Mouse (Mus musculus): ENCODE data around the gene Hoxb3. TPM values are rescaled to one million over a fixed set of nuclear protein-coding genes. Genes with fewer than 3 reads are reported as not detected.

Hoxb3 gene
- polyA plus RNA-seq, 1 experiment from 2014 or later, result 9.6 TPM

DNA sequence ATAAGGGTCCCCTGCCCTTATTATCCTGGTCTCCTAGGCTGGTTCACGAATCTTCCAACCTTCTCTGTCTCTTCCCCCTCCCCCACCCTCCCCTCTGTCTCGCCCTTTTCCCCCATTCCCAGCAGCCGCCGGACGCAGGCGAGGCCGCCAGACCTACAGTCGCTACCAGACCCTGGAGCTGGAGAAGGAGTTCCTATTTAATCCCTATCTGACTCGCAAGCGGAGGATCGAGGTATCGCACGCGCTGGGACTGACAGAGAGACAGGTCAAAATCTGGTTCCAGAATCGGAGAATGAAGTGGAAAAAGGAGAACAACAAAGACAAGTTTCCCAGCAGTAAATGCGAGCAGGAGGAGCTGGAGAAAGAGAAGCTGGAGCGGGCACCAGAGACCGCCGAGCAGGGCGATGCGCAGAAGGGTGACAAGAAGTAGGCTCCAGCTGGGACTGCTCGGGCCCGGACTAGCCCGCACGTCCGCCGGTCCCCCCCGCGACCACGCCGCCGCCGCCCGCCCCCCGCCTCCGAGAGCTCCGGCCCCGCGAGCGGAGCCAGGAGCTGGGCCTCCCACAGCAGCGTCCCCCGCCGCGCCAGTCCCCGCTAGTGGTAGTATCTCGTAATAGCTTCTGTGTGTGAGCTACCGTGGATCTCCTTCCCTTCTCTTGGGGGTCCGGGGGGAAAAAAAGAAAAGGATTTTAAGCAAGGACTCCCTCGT is 38.9 kb upstream of the Hoxb3 start:
- H3K36me3 ChIP-seq, result no peaks in the 10 kb centered on the region
- peak; percentile 68 for DNase-seq (ENCODE audit: low spot score)
- peaks cover 27% of the 10 kb centered on the region for H3K4me1 ChIP-seq (replicated peaks)
- peak overlapping the region; percentile 40 for H3K4me3 ChIP-seq
- H3K9me3 ChIP-seq, result no peaks in the 10 kb centered on the region
- peaks cover 100% of the 10 kb centered on the region for H3K27me3 ChIP-seq (ENCODE audit: insufficient read depth, poor library complexity, severe bottlenecking)
- WGBS, result under 1% methylated on average over 49 of the region's 49 CpGs
- no peak overlapping the region for H3K27ac ChIP-seq

DNA sequence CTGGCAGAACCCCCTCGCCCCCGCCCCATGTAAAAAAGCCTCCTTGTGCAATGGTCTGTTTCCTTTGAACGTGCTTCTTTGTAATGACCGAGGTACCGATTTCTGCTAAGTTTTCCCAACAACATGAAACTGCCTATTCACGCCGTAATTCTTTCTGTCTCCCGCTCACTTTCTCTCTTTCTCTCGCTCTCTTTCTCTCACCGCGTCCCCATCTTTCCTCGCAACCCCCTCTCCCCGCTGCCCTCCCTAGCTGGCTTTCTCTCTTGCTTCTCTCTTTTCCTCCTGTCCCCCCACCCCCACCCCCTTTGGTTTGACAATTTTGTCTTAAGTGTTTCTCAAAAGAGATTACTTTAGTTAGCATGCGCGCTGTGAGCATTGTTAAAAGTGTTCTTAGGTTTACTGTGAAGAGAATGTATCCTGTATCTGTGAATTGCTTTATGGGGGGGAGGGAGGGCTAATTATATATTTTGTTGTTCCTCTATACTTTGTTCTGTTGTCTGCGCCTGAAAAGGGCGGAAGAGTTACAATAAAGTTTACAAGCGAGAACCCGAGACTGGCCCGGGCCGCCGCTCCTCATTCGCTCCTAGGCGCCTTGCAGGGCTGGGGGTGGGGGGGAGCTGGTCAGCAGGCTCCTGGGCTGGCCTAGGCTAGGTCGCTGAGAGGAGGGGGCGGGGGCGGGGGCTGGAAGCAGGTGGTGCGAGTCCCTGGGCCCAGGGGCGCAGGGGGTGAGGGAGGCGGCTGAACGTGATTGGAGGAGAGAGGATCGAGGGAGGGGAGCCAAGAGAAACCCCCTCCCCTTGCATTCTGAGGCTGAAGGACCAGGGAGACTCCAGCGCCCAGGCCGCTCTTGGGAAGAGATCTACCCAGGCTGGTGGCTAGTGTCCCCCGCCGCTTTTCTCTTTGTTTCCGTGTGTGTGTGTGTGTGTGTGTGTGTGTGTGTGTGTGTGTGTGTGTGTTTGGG is 38.1 kb upstream of the Hoxb3 start:
- Histone ChIP-seq H3K4me1 (replicated peaks) (peaks cover 27% of the 10 kb centered on the region), H3K27me3 (ENCODE audit: insufficient read depth, poor library complexity, severe bottlenecking) (peaks cover 100% of the 10 kb centered on the region), H3K27ac (no peak overlapping the region), H3K4me3 (peak overlapping the region; percentile 40), H3K36me3 (no peaks in the 10 kb centered on the region), H3K9me3 (no peaks in the 10 kb centered on the region)
- DNase-seq (ENCODE audit: low spot score), result no peak
- WGBS, result under 1% methylated on average over 36 of the region's 37 CpGs

DNA sequence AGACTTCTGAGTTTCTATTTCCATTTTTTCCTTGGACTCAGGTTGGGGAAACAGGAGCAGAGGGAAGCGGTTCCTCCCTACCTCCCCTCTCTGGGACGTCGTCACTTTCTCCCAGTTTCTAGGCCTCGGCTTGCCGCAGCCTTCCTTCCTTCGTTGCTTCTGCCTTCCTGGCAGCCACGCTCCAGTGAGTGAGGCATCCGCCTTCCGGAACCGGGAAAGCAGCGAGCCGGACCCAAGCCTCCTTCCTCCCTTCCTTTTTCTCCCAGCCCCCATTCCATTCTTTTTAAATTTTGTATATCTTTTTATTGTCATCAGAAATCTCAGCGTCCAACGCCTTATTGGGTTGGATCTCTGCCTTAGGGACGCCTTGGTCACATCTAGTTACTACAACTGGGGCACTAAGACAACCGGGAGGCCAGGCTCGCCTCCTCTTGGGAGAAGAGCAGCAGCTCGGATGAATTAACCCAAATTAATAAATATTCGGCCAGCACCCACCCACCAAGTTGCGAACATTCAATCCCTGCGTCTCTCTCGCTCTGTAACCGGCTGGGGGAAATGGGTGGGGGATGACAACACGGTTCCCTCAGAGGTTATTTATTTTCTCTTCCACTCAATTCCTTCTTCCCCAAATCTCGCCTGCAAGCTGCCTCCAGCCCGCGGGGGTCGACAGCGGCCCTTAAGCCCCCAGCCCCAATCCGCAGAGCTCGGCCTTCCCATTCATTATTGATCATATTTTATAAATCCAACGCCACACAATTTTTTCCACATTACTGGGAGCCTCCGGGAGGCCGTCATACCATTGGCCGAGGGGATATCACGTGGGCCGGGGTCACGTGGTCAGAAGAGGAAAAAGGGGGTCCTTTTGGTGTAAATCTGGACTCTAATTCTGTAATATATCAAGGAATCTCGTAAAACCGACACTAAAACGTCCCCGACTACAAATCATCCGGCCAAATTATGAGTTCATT is 37.1 kb upstream of the Hoxb3 start, which contains the start of gene Hoxb7:
Gene Hoxb7, plus strand, starts transcription at position 853 of the 968 bp plus-strand sequence.
- H3K4me3 ChIP-seq, result peak within 1 kb of the TSS; percentile 37
- H3K4me1 ChIP-seq (replicated peaks), result peaks cover 27% of the 10 kb centered on the region
- WGBS, result under 1% methylated on average over 43 of the region's 43 CpGs
- H3K36me3 ChIP-seq, result no peaks in the 10 kb centered on the region
- H3K27ac ChIP-seq, result no peak within 1 kb of the TSS
- DNase-seq (ENCODE audit: low spot score), result peak; percentile 56
- peaks cover 100% of the 10 kb centered on the region for H3K27me3 ChIP-seq (ENCODE audit: insufficient read depth, poor library complexity, severe bottlenecking)
- no peaks in the 10 kb centered on the region for H3K9me3 ChIP-seq

- Histone ChIP-seq H3K36me3 (no peaks in the 10 kb centered on the region), H3K4me1 (replicated peaks) (peaks cover 27% of the 10 kb centered on the region), H3K27ac (no peak overlapping the region), H3K9me3 (no peaks in the 10 kb centered on the region), H3K27me3 (ENCODE audit: insufficient read depth, poor library complexity, severe bottlenecking) (peaks cover 100% of the 10 kb centered on the region), H3K4me3 (peak overlapping the region; percentile 37)
- under 1% methylated on average over 55 of the region's 55 CpGs for WGBS
- DNase-seq (ENCODE audit: low spot score), result peak; percentile 58
These were observed 36.3 kb upstream of the Hoxb3 start for GRCm38 (mm10) chr11:96286739-96287385.

DNA sequence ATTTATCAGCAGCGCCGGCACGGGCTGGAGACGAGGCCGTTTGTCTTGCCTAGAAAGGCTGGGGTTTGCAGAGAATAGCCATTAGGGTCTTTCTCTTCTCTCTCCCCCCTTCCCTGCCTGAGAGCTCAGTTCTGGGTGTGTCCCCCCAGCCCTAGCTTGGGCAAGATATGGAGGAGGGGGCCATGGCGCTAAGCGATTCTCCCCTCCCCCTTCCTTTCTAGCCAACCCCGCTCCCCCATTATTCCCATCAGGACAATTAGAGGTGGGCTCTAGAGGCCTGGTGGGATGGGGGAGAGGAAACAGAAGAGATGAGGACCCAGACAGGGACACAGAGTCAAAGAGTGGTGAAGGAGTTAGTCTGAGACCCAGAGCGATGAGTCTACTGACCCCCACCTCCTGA is 35.7 kb upstream of the Hoxb3 start:
- under 1% methylated on average over 9 of the region's 9 CpGs for WGBS
- Histone ChIP-seq H3K4me3 (no peak overlapping the region), H3K27ac (no peak overlapping the region)

GRCm38 (mm10) chr11:96288455-96289221 is 34.5 kb upstream of the Hoxb3 start:
- H3K4me3 ChIP-seq, result no peak overlapping the region
- H3K36me3 ChIP-seq, result no peaks in the 10 kb centered on the region
- DNase-seq (ENCODE audit: low spot score), result no peak
- H3K9me3 ChIP-seq, result no peaks in the 10 kb centered on the region
- peaks cover 100% of the 10 kb centered on the region for H3K27me3 ChIP-seq (ENCODE audit: insufficient read depth, poor library complexity, severe bottlenecking)
- WGBS, result 5% methylated on average over 1 of the region's 1 CpGs
- H3K4me1 ChIP-seq (replicated peaks), result peaks cover 22% of the 10 kb centered on the region
- H3K27ac ChIP-seq, result no peak overlapping the region

More for the DNA sequence above, 35.7 kb upstream of the Hoxb3 start:
- Histone ChIP-seq H3K4me1 (replicated peaks) (peaks cover 27% of the 10 kb centered on the region), H3K9me3 (no peaks in the 10 kb centered on the region), H3K27me3 (ENCODE audit: insufficient read depth, poor library complexity, severe bottlenecking) (peaks cover 100% of the 10 kb centered on the region), H3K36me3 (no peaks in the 10 kb centered on the region)
- no peak for DNase-seq (ENCODE audit: low spot score)

DNA sequence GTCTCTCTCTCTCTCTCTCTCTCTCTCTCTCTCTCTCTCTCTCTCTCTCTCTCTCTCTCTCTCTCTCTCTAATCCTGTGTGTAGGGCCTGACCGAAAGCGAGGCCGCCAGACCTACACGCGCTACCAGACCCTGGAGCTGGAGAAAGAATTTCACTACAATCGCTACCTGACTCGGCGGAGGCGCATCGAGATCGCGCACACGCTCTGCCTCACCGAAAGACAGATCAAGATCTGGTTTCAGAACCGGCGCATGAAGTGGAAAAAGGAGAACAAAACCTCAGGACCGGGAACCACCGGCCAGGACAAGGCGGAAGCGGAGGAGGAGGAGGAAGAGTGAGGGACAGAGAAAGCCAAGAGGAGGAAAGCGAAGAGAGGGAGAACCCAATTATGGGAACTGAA is 33.8 kb upstream of the Hoxb3 start:
- peaks cover 100% of the 10 kb centered on the region for H3K27me3 ChIP-seq (ENCODE audit: insufficient read depth, poor library complexity, severe bottlenecking)
- 1% methylated on average over 21 of the region's 21 CpGs for WGBS

DNA sequence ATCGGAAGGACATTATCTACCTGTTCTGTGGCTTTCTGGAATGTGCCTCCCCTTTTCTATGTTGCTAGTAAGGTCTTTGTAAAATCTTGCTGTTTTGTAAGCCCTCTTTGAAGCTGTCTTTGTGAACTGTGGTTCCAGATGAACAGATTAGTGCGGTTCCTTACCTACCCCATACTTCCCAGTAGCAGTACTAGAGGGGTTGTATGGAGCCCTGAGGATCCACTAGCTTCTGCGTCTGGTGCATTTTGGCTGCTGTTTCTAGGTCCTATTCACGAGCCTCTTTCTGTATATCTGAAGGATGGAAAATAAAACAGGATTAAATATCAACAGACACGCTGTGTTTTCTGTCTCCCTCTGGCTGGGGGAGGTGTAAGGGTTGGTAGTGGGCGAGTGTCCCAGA is 33.3 kb upstream of the Hoxb3 start:
- H3K4me3 ChIP-seq, result no peak overlapping the region

More for the DNA sequence above, 33.8 kb upstream of the Hoxb3 start:
- peaks cover 17% of the 10 kb centered on the region for H3K4me1 ChIP-seq (replicated peaks)
- no peak overlapping the region for H3K27ac ChIP-seq
- no peaks in the 10 kb centered on the region for H3K36me3 ChIP-seq
- DNase-seq (ENCODE audit: low spot score), result no peak
- no peaks in the 10 kb centered on the region for H3K9me3 ChIP-seq
- no peak overlapping the region for H3K4me3 ChIP-seq

DNA sequence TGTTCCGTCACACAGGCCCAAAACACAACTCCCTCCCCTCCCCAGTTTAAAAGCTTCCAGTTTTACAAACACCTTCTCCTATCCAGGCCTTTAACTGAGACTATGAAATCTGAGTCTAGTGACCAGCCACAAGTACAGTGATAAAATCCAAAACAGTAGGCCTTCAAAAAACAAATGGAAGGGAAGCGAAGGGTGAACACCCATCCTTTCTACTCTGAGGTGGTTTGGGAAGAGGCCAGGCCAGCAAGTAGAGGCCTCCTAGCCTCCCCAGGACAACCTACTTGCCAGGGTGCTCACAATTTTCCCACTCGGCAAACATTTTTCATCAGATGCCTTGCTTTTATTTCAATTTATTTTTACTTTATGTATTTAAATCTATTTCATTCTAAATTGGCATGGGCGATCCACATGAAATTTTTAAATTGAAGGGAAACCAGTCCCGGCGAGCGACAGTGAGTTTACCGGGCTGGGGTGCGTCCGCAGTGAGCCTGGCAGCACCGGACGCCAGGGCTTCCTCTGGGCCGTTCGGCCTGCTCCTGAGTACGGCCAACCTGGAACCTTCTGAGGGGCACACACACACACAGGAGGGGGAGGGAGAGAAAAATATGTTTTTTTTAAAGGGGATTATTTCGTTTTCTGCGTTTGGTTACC is 32.3 kb upstream of the Hoxb3 start:
- WGBS, result 2% methylated on average over 17 of the region's 17 CpGs
- H3K36me3 ChIP-seq, result no peaks in the 10 kb centered on the region

More for the DNA sequence above, 33.3 kb upstream of the Hoxb3 start:
- no peaks in the 10 kb centered on the region for H3K9me3 ChIP-seq
- 8% methylated on average over 6 of the region's 6 CpGs for WGBS
- peaks cover 12% of the 10 kb centered on the region for H3K4me1 ChIP-seq (replicated peaks)
- H3K27ac ChIP-seq, result no peak overlapping the region
- peaks cover 100% of the 10 kb centered on the region for H3K27me3 ChIP-seq (ENCODE audit: insufficient read depth, poor library complexity, severe bottlenecking)
- no peaks in the 10 kb centered on the region for H3K36me3 ChIP-seq
- DNase-seq (ENCODE audit: low spot score), result no peak

GRCm38 (mm10) chr11:96291681-96292564 is 31.2 kb upstream of the Hoxb3 start, which contains the start of gene Hoxb6:
Gene Hoxb6, plus strand, starts transcription at chr11:96292476.
- 2% methylated on average over 22 of the region's 22 CpGs for WGBS
- no peaks in the 10 kb centered on the region for H3K9me3 ChIP-seq
- DNase-seq (ENCODE audit: low spot score), result peak; percentile 52
- H3K4me1 ChIP-seq (replicated peaks), result peaks cover 2% of the 10 kb centered on the region
- H3K27ac ChIP-seq, result no peak within 1 kb of the TSS
- no peak within 1 kb of the TSS for H3K4me3 ChIP-seq
- no peaks in the 10 kb centered on the region for H3K36me3 ChIP-seq
- H3K27me3 ChIP-seq (ENCODE audit: insufficient read depth, poor library complexity, severe bottlenecking), result peaks cover 100% of the 10 kb centered on the region

More for the DNA sequence above, 32.3 kb upstream of the Hoxb3 start:
- Histone ChIP-seq H3K27me3 (ENCODE audit: insufficient read depth, poor library complexity, severe bottlenecking) (peaks cover 100% of the 10 kb centered on the region), H3K27ac (no peak overlapping the region), H3K9me3 (no peaks in the 10 kb centered on the region), H3K4me3 (no peak overlapping the region), H3K4me1 (replicated peaks) (peaks cover 6% of the 10 kb centered on the region)
- no peak for DNase-seq (ENCODE audit: low spot score)
